Mouse (Mus musculus): ENCODE measurements at regions not wholly inside any gene's neighbourhood (a gene's known extent, or its start where the extent isn't known, plus 50 kb on each side); places are given as distances from the start of the nearest gene placed in this dataset.

DNA sequence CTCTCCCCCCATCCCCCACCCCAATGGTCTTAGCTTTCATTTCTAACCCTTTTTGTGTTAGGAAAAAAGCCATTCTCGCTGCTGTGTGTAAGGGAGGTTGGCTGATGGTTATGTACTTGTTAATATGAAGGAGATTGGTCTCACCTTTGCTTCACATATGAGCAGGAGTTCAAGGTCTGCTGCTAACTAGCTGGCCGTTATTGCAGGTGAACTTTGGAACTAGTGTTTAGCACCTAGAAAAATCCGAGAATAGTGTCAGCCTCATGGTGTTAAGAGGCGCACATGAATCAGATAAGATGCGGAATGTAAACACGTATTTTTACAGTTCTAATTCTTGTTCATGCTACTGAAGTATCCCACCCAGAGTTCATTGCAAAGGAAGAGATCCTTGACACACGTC lies 103.2 kb downstream of the Dyrk2 start:
- TF ChIP-seq POLR2A (IDR thresholded peaks at IDR 0.05; ENCODE audit: low read depth, low read length) = no peak
- H3K27ac ChIP-seq (ENCODE audit: insufficient read depth, low read length) = no peak overlapping the region
- H3K4me1 ChIP-seq (ENCODE audit: control insufficient read depth, insufficient read depth, low read length) = 0 out of 2 replicates have a peak, but pooled peaks cover 2% of the 10 kb centered on the region
- H3K4me3 ChIP-seq (ENCODE audit: insufficient read depth, low read length) = no peak overlapping the region

GRCm38 (mm10) chr10:118769751-118770150 lies 100.3 kb downstream of the Dyrk2 start:
- TF ChIP-seq CTCF (IDR thresholded peaks at IDR 0.05; ENCODE audit: borderline replicate concordance, insufficient read depth, low read length) (no peak), POLR2A (IDR thresholded peaks at IDR 0.05; ENCODE audit: low read depth, low read length) (no peak)
- Histone ChIP-seq H3K4me3 (ENCODE audit: insufficient read depth, low read length) (no peak overlapping the region), H3K27ac (ENCODE audit: insufficient read depth, low read length) (no peak overlapping the region)

GRCm38 (mm10) chr10:118778656-118779055 lies 91.4 kb downstream of the Dyrk2 start:
- no peak for TF ChIP-seq CTCF (IDR thresholded peaks at IDR 0.05; ENCODE audit: borderline replicate concordance, insufficient read depth, low read length)
- no peak for TF ChIP-seq POLR2A (IDR thresholded peaks at IDR 0.05; ENCODE audit: low read depth, low read length)
- no peak overlapping the region for H3K27ac ChIP-seq (ENCODE audit: insufficient read depth, low read length)

More at GRCm38 (mm10) chr10:118769751-118770150, 100.3 kb downstream of the Dyrk2 start:
- peaks cover 3% of the 10 kb centered on the region; the same call in 1 of the 2 replicates for H3K4me1 ChIP-seq (ENCODE audit: control insufficient read depth, insufficient read depth, low read length)

GRCm38 (mm10) chr10:118780831-118781569 lies 89.0 kb downstream of the Dyrk2 start:
- TF ChIP-seq POLR2A (IDR thresholded peaks at IDR 0.05; ENCODE audit: low read depth, low read length) (no peak), CTCF (IDR thresholded peaks at IDR 0.05; ENCODE audit: borderline replicate concordance, insufficient read depth, low read length) (no peak)
- H3K27ac ChIP-seq (ENCODE audit: insufficient read depth, low read length) = no peak overlapping the region
- H3K4me3 ChIP-seq (ENCODE audit: insufficient read depth, low read length) = no peak overlapping the region
- no peaks in the 10 kb centered on the region for H3K4me1 ChIP-seq (ENCODE audit: control insufficient read depth, insufficient read depth, low read length)

More at GRCm38 (mm10) chr10:118778656-118779055, 91.4 kb downstream of the Dyrk2 start:
- Histone ChIP-seq H3K4me1 (ENCODE audit: control insufficient read depth, insufficient read depth, low read length) (peaks cover 3% of the 10 kb centered on the region; the same call in 1 of the 2 replicates), H3K4me3 (ENCODE audit: insufficient read depth, low read length) (no peak overlapping the region)

GRCm38 (mm10) chr10:118781811-118782232 lies 88.2 kb downstream of the Dyrk2 start:
- no peak overlapping the region for H3K27ac ChIP-seq (ENCODE audit: insufficient read depth, low read length)
- H3K4me1 ChIP-seq (ENCODE audit: control insufficient read depth, insufficient read depth, low read length) = no peaks in the 10 kb centered on the region
- TF ChIP-seq CTCF (IDR thresholded peaks at IDR 0.05; ENCODE audit: borderline replicate concordance, insufficient read depth, low read length) (no peak), POLR2A (IDR thresholded peaks at IDR 0.05; ENCODE audit: low read depth, low read length) (no peak)
- H3K4me3 ChIP-seq (ENCODE audit: insufficient read depth, low read length) = no peak overlapping the region

DNA sequence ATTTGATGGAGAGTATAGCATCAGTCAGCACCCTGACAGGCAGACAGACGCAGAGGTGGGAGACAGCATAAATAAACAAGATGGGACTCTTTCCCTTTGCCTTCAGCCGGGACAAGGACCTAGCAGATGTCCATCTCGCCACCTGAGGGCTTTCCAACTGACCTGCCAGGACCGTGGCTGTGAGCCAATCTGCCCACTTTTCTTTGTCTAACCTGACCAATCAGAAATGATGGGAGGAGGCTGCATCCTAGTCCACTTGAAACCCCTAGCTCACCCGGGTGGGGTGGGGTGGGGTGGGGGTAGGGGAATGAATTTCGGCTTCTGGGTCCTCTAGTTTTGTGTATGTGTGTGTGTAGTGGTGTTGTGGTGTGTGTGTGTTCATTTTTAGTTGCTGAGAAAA lies 87.4 kb downstream of the Dyrk2 start:
- Histone ChIP-seq H3K4me3 (ENCODE audit: insufficient read depth, low read length) (no peak overlapping the region), H3K27ac (ENCODE audit: insufficient read depth, low read length) (no peak overlapping the region), H3K4me1 (ENCODE audit: control insufficient read depth, insufficient read depth, low read length) (no peaks in the 10 kb centered on the region)
- TF ChIP-seq CTCF (IDR thresholded peaks at IDR 0.05; ENCODE audit: borderline replicate concordance, insufficient read depth, low read length) = no peak
- TF ChIP-seq POLR2A (IDR thresholded peaks at IDR 0.05; ENCODE audit: low read depth, low read length) = no peak

DNA sequence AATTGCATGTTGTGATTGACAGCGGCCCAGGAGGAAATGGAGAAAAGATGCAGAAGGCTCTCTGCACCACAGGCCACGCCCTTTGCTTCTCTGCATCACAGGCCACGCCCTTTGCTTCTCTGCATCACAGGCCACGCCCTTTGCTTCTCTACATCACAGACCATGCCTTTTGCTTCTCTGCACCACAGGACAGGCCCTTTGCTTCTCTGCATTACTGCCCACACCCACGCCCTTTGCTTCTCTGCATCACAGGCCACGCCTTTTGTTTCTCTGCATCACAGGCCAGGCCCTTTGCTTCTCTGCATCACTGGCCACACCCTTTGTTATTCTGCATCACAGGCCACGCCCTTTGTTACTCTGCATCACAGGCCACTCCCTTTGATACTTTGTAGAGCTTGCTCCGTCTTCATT lies 82.7 kb downstream of the Dyrk2 start:
- Histone ChIP-seq H3K27ac (ENCODE audit: insufficient read depth, low read length) (no peak overlapping the region), H3K4me1 (ENCODE audit: control insufficient read depth, insufficient read depth, low read length) (no peaks in the 10 kb centered on the region), H3K4me3 (ENCODE audit: insufficient read depth, low read length) (no peak overlapping the region)
- TF ChIP-seq CTCF (IDR thresholded peaks at IDR 0.05; ENCODE audit: borderline replicate concordance, insufficient read depth, low read length) (no peak), POLR2A (IDR thresholded peaks at IDR 0.05; ENCODE audit: low read depth, low read length) (no peak)

DNA sequence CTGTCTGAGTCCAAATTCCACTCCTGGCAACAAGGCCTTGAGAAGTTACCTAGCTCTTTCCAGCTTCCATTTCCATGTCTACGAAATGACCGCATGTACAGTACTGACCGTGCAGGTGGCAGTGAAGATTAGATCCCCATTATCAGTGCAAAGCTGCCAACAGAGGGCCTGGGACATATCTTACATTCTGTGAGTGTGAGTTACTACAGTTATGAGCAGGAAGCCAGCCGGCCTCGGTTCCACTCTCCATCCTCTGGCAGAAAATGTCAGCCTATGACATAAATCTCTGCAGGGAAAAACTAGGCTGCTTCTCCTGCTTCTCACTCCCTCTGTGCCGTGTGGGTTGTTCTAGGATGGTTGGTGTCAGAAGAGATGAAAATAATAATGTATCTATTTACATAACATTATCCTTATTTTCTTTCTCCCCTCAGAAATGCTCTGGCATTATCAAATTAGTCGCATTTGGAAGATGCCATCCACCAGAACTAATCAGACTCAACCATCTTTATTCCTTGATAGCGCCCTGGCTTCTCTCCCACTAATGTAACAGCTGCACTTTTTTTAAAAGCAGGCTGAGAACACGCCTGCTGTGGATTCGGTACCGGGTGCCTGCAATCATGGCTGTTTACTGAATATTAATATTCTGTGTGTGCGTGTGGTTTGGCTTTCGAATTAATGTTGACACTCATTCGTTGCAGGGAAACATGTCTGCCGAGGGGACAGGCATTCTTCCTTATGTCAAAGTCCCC lies 77.5 kb downstream of the Dyrk2 start:
- Histone ChIP-seq H3K4me1 (ENCODE audit: control insufficient read depth, insufficient read depth, low read length) (peaks cover 8% of the 10 kb centered on the region), H3K4me3 (ENCODE audit: insufficient read depth, low read length) (no peak overlapping the region), H3K27ac (ENCODE audit: insufficient read depth, low read length) (no peak overlapping the region)
- TF ChIP-seq POLR2A (IDR thresholded peaks at IDR 0.05; ENCODE audit: low read depth, low read length) (no peak), CTCF (IDR thresholded peaks at IDR 0.05; ENCODE audit: borderline replicate concordance, insufficient read depth, low read length) (no peak)

GRCm38 (mm10) chr10:118793794-118794193 lies 76.2 kb downstream of the Dyrk2 start:
- no peak overlapping the region for H3K27ac ChIP-seq (ENCODE audit: insufficient read depth, low read length)
- TF ChIP-seq POLR2A (IDR thresholded peaks at IDR 0.05; ENCODE audit: low read depth, low read length) (no peak), CTCF (IDR thresholded peaks at IDR 0.05; ENCODE audit: borderline replicate concordance, insufficient read depth, low read length) (no peak)
- peaks cover 8% of the 10 kb centered on the region for H3K4me1 ChIP-seq (ENCODE audit: control insufficient read depth, insufficient read depth, low read length)
- H3K4me3 ChIP-seq (ENCODE audit: insufficient read depth, low read length) = no peak overlapping the region
